Mouse (Mus musculus): ENCODE measurements around the gene Lcp1.

DNA sequence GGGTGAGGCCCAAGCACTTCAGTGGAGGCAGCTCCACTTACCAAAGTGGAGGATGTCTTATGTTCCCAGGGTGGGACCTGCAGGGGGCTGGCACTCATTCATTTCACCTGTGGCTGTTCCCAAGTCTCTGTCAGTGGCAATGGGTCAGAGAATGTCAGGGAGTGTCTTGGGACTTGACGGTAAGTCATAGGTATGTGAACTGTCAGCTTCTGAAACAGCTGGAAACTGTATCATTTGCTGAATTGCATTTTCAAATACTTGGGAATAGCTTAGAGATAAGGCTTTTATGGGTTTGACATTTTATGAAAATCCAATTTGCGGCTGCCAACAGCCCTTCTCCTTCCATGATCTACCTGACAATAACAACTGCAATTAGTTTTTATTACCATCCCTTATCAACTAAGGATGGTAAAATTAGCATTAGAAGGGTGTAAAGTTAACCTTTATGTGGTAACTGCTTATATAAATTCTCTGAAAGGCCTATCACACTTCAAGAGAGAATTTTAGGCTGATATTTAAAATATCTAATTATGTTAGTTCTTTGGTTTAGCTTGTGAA, 34.8 kb downstream of the Lcp1 start:
- TF ChIP-seq CTCF (IDR thresholded peaks at IDR 0.05; ENCODE audit: extremely low read depth, insufficient read depth, low read length) (no peak), POLR2A (IDR thresholded peaks at IDR 0.05; ENCODE audit: extremely low read depth, insufficient read depth, low read length) (no peak)

All from cortical plate, adult 2 months (tissue).